Comparison of ENCODE assay signal across 1 mouse cellular context in genomic region chr1:90205223-90205622, GRCm38 (mm10).
TF ChIP-seq lines count a peak whose summit lies in the region.

No protein-coding gene starts in this region.

TF ChIP-seq in CH12.LX, 34 proteins besides CTCF, POLR2A, EP300 and RAD21 (continued from another document):
- TF ChIP-seq ZC3H11A (IDR thresholded peaks at IDR 0.05; ENCODE audit: low read depth, low read length) = peak; percentile 76
- no peak for TF ChIP-seq JUN (IDR thresholded peaks at IDR 0.05; ENCODE audit: insufficient read depth, low read depth, low read length)
- TF ChIP-seq PAX5 (IDR thresholded peaks at IDR 0.05; ENCODE audit: low read length) = no peak
